In the genomic region with DNA sequence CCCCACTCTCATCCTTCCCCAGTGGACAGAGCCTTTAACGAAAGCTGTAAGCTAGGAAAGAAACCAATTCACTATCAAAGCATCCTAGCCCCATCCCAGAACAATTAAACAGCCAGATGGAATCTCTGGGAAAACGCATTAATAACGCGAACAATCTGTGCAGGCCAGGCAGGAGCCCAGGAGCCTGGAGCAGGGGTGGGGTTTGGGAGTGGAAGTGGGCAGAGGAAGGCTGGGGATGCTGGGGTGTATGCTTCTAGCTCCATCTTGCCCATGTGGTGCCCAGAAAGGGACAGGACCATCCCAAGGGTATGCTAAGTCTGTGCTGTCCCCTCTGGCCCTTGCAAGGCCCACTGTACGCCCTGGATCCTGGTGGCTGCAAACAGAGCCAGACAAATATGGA, we compare ENCODE assay signal across 23 mouse cellular contexts. TPM values are rescaled to one million over a fixed set of nuclear protein-coding genes. Genes with fewer than 3 reads are reported as not detected.
DNase-seq lines count a peak whose midpoint lies in the region; ATAC-seq and TF ChIP-seq lines count a peak whose summit lies in the region.
"Had no signal": no experiment of that assay in that cellular context is flagged by ENCODE, and none has a peak within 500 bp of the region (broad histone marks: within the 10 kb centered on the region; RNA-seq: fewer than 3 reads in every experiment).

No protein-coding gene starts in this region.

- no peak for TF ChIP-seq CTCF in liver, adult 2 months (IDR thresholded peaks at IDR 0.05; ENCODE audit: low read depth, low read length)
- no peak for TF ChIP-seq CTCF in lung, adult 2 months (IDR thresholded peaks at IDR 0.05; ENCODE audit: insufficient read depth, low read length)

- DNase-seq in cerebellum, postnatal 10 days, result peak; percentile 42 to 52
- DNase-seq in cerebellum, adult 9-11 months, result no peak
- peak; percentile 30 for DNase-seq in liver, adult 2 months (ENCODE audit: extremely low read depth, low read depth, low spot score)
- peak; percentile 49 to 60 for DNase-seq in layer of hippocampus, postnatal 36 days
- no peak for DNase-seq in lung, adult 2 months
- no peak for DNase-seq in gastrocnemius, postnatal 25 days
- DNase-seq: cerebellum, adult 18-20 months; gastrocnemius, postnatal 14 days; heart, postnatal 10 days; kidney, adult 11 months; kidney, postnatal 10 days; midbrain, embryonic 14.5 days; right cerebral cortex, postnatal 25 days had no signal

- H3K4me2 ChIP-seq in liver, embryonic 12.5 days, result no peak overlapping the region
- H3K4me2 ChIP-seq in intestine, embryonic 16.5 days (ENCODE audit: low read depth, low read length), result no peak overlapping the region; the same call in 1 of the 2 replicates
- H3K4me2 ChIP-seq: hindbrain, embryonic 14.5 days; lung, embryonic 15.5 days; neural tube, embryonic 15.5 days had no signal

- H3K36me3 ChIP-seq in liver, adult 2 months (ENCODE audit: control insufficient read depth, insufficient read depth, low read length), result peaks cover 12% of the 10 kb centered on the region
- no peaks in the 10 kb centered on the region for H3K36me3 ChIP-seq in liver, embryonic 12.5 days
- H3K36me3 ChIP-seq in intestine, embryonic 16.5 days (ENCODE audit: control insufficient read depth, insufficient read depth, low read length), result no peaks in the 10 kb centered on the region
- H3K36me3 ChIP-seq: G1E; heart, embryonic 10.5 days; lung, embryonic 15.5 days; neural tube, embryonic 15.5 days had no signal

- ATAC-seq in liver, embryonic 12.5 days, result no peak
- ATAC-seq in intestine, embryonic 16.5 days, result no peak
- ATAC-seq: CD4-positive, CD25-positive, alpha-beta regulatory T cell, adult 4 months had no signal

- H3K27me3 ChIP-seq in liver, adult 2 months (ENCODE audit: control insufficient read depth, insufficient read depth, low read length), result no peaks in the 10 kb centered on the region
- peaks cover 58% of the 10 kb centered on the region for H3K27me3 ChIP-seq in liver, embryonic 12.5 days (replicated peaks)
- H3K27me3 ChIP-seq in intestine, embryonic 16.5 days (replicated peaks; ENCODE audit: control insufficient read depth, insufficient read depth, low read length), result peaks cover 11% of the 10 kb centered on the region

- TF ChIP-seq POLR2A in liver, adult 2 months (IDR thresholded peaks at IDR 0.05; ENCODE audit: extremely low read depth, insufficient read depth, low read length), result no peak
- no peak for TF ChIP-seq POLR2A in lung, adult 2 months (IDR thresholded peaks at IDR 0.05; ENCODE audit: borderline replicate concordance, extremely low read depth, low read depth, low read length)

- peaks cover 35% of the 10 kb centered on the region for H3K4me1 ChIP-seq in liver, adult 2 months (ENCODE audit: control insufficient read depth, insufficient read depth, low read length)
- peaks cover 39% of the 10 kb centered on the region for H3K4me1 ChIP-seq in liver, embryonic 12.5 days
- peaks cover 53% of the 10 kb centered on the region for H3K4me1 ChIP-seq in intestine, embryonic 16.5 days (ENCODE audit: control insufficient read depth, insufficient read depth, low read length)
- no peaks in the 10 kb centered on the region; the same call in 1 of the 2 replicates for H3K4me1 ChIP-seq in lung, adult 2 months (ENCODE audit: control insufficient read depth, insufficient read depth, low read length)

- WGBS in liver, adult 2 months, result 47% methylated on average over 5 of the region's 5 CpGs
- 67% methylated on average over 5 of the region's 5 CpGs for WGBS in liver, embryonic 12.5 days (ENCODE audit: insufficient replicate concordance)
- whole genome bisulfite sequencing in intestine, embryonic 16.5 days, result 56% methylated on average over 5 of the region's 5 CpGs
- WGBS in lung, adult 2 months, result 71% methylated on average over 5 of the region's 5 CpGs

- H3K9ac ChIP-seq in liver, adult 2 months (ENCODE audit: low read depth, low read length), result 0 out of 2 replicates have a peak overlapping the region, but pooled peaks have one; percentile 14
- H3K9ac ChIP-seq in liver, embryonic 12.5 days, result no peak overlapping the region
- H3K9ac ChIP-seq in intestine, embryonic 16.5 days (ENCODE audit: low read depth, low read length), result 0 out of 2 replicates have a peak overlapping the region, but pooled peaks have one; percentile 38
- H3K9ac ChIP-seq: hindbrain, embryonic 14.5 days; lung, embryonic 15.5 days; neural tube, embryonic 15.5 days had no signal

- H3K79me2 ChIP-seq in liver, adult 2 months (ENCODE audit: control insufficient read depth, insufficient read depth, low read length), result peaks cover 23% of the 10 kb centered on the region

- peak overlapping the region; percentile 94 for H3K27ac ChIP-seq in liver, adult 2 months (replicated peaks; ENCODE audit: insufficient read depth, low read depth, low read length)
- H3K27ac ChIP-seq in liver, embryonic 12.5 days, result no peak overlapping the region
- peak overlapping the region; percentile 77 for H3K27ac ChIP-seq in intestine, embryonic 16.5 days (ENCODE audit: low read length)
- H3K27ac ChIP-seq: heart, embryonic 10.5 days; hindbrain, embryonic 14.5 days; left cerebral cortex, adult 2 months; lung, embryonic 15.5 days; neural tube, embryonic 15.5 days had no signal

- no peak overlapping the region for H3K4me3 ChIP-seq in liver, adult 2 months (ENCODE audit: insufficient read depth, low read depth, low read length)
- H3K4me3 ChIP-seq in liver, embryonic 12.5 days, result no peak overlapping the region
- no peak overlapping the region for H3K4me3 ChIP-seq in intestine, embryonic 16.5 days (ENCODE audit: low read length)
- H3K4me3 ChIP-seq in lung, adult 2 months (replicated peaks; ENCODE audit: extremely low read depth, low read depth, low read length), result no peak overlapping the region
- H3K4me3 ChIP-seq: heart, embryonic 10.5 days; left cerebral cortex, adult 2 months; lung, embryonic 15.5 days; myocyte; neural tube, embryonic 15.5 days had no signal

- no peaks in the 10 kb centered on the region for H3K9me3 ChIP-seq in liver, embryonic 12.5 days (replicated peaks)
- no peaks in the 10 kb centered on the region for H3K9me3 ChIP-seq in intestine, embryonic 16.5 days (ENCODE audit: control insufficient read depth, low read length)
- H3K9me3 ChIP-seq: heart, embryonic 10.5 days; lung, embryonic 15.5 days; neural tube, embryonic 15.5 days had no signal

RNA-seq across cellular contexts. Expression of a gene that starts 5.1 kb away (rescaled TPM):
- 177 and 199 TPM in 2 replicates for total RNA-seq in liver, adult 2 months (2014; rRNA removed)
- 349 and 390 TPM in 2 replicates for polyA plus RNA-seq in liver, adult 2 months (2012; rRNA removed)
- polyA plus RNA-seq in liver, embryonic 12.5 days (2016; fragmentation: Nextera tagmentation; extraction: Ambion mirVana), result 11.5 and 11.6 TPM in 2 replicates
- 9.9 and 11.7 TPM in 2 replicates for polyA plus RNA-seq in intestine, embryonic 16.5 days (2015; fragmentation: Nextera tagmentation; extraction: Ambion mirVana)
- total RNA-seq in layer of hippocampus, postnatal 36 days (2021), result 10 to 100 TPM; 15.4 to 17.3 TPM
- 148 and 282 TPM in 2 replicates for polyA plus RNA-seq in lung, adult 2 months (2012; rRNA removed)
- total RNA-seq in gastrocnemius, postnatal 25 days (2021), result 10 to 100 TPM in 1 of 2 experiments, 1 to 10 TPM in 1; 2.1 to 19.6 TPM
- total RNA-seq: G1E had no signal

Comparison
In these comparisons a context has a peak if more than half of its experiments do, and no peak if none do; other contexts are left out.
1. DNase-seq: peak in cerebellum, postnatal 10 days (2 of 2), liver, adult 2 months (single experiment) and layer of hippocampus, postnatal 36 days (2 of 2); none in cerebellum, adult 9-11 months (single experiment), lung, adult 2 months (single experiment) and gastrocnemius, postnatal 25 days (single experiment).
2. RNA of a gene that starts 5.1 kb away (polyA plus RNA-seq): 349 to 390 TPM in liver, adult 2 months and 148 to 282 TPM in lung, adult 2 months; 11.5 to 11.6 TPM in liver, embryonic 12.5 days and 9.9 to 11.7 TPM in intestine, embryonic 16.5 days; every median in the first group is over 10 times any median in the second.